Mouse (Mus musculus) thymus, adult 2 months (tissue): ENCODE measurements around the gene Gm11099. TPM values are rescaled to one million over a fixed set of nuclear protein-coding genes. Genes with fewer than 3 reads are reported as not detected.

Experiments used
- DNase-seq: peaks from one replicate; pipeline ENCODE4 v3.0.0; 2021
- H3K27ac ChIP-seq: fragments of 200-500 bp; 2 replicates; pipeline ENCODE4 v1.5.1; 2012; ENCODE audit warnings: low read length, control low read depth; ENCODE audit not compliant: control insufficient read depth, insufficient read depth
- H3K27me3 ChIP-seq: fragments of 200-500 bp; 2 replicates; pipeline ENCODE4 v1.6.1; 2012; ENCODE audit warnings: mild to moderate bottlenecking, low read length, moderate library complexity, mixed read lengths; ENCODE audit not compliant: control insufficient read depth, insufficient read depth
- H3K36me3 ChIP-seq: fragments of 200-500 bp; 2 replicates; pipeline ENCODE4 v1.6.1; 2012; ENCODE audit warnings: mild to moderate bottlenecking, low read length, moderate library complexity; ENCODE audit not compliant: control insufficient read depth, insufficient read depth
- H3K4me1 ChIP-seq: fragments of 200-500 bp; replicated peaks from 2 replicates; pipeline ENCODE4 v1.6.1; 2012; ENCODE audit warnings: low read length; ENCODE audit not compliant: control insufficient read depth, insufficient read depth
- H3K4me3 ChIP-seq: fragments of 200-500 bp; 2 replicates; pipeline ENCODE4 v1.5.1; 2012; ENCODE audit warnings: mild to moderate bottlenecking, low read length, control low read depth, moderate library complexity; ENCODE audit not compliant: control insufficient read depth, insufficient read depth
- CTCF ChIP-seq: fragments of 200-500 bp; IDR thresholded peaks from 2 replicates; pipeline ENCODE4 v1.5.1; 2012; ENCODE audit warnings: mild to moderate bottlenecking, control low read depth, low read length, moderate library complexity, borderline replicate concordance; ENCODE audit not compliant: control insufficient read depth, poor library complexity, insufficient read depth; ENCODE audit errors: extremely low read depth
- POLR2A ChIP-seq: fragments of 200-500 bp; IDR thresholded peaks from 2 replicates; pipeline ENCODE4 v1.6.1; 2012; ENCODE audit warnings: mild to moderate bottlenecking, low read length, control low read depth, moderate library complexity; ENCODE audit not compliant: control insufficient read depth, poor library complexity, insufficient read depth; ENCODE audit errors: extremely low read depth
- WGBS: fragments of 180-500 bp; shearing (Covaris S2); methylation state at CpG from one replicate; pipeline ENCODE4 v1.1.7; 2018; 5-methylcytosine and 5-hydroxymethylcytosine counted together
- polyA plus RNA-seq: library from polyadenylated mRNA; depleted of rRNA; stranded (reverse); fragments of >200 nt; gene quantifications from 2 replicates; pipeline ENCODE4 v1.2.3, GENCODE M21; 2012

Gm11099 gene
- polyA plus RNA-seq, 1 experiment: not detected

GRCm38 (mm10) chr2:58948796-58949195 lies 89.6 kb downstream of the Gm11099 start:
- Histone ChIP-seq H3K27me3 (no peaks in the 10 kb centered on the region), H3K36me3 (no peaks in the 10 kb centered on the region)

DNA sequence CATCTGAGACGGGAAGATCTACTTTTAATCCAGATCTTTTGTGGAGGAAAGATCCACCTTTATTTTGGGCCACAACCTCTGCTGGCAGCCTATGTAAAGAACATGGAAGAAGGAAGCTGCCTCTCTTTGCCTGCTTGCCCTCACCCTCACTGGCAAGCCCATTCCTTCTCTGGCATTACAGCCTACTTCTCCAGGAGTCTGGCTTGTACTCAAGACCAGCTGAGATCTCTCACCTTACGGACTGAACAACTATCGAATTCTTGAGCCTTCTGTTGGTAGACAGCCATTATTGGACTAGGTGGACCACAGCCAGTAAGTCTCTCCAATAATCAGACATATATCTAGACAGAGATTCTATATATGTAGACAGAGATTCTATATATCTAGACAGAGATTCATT lies 92.9 kb downstream of the Gm11099 start:
- WGBS: 93% methylated on average over 3 of the region's 3 CpGs
- H3K4me3 ChIP-seq: no peak overlapping the region
- H3K27ac ChIP-seq: no peak overlapping the region
- DNase-seq: no peak
- no peaks in the 10 kb centered on the region for H3K36me3 ChIP-seq
- TF ChIP-seq CTCF: no peak
- TF ChIP-seq POLR2A: no peak
- H3K4me1 ChIP-seq: no peaks in the 10 kb centered on the region
- no peaks in the 10 kb centered on the region for H3K27me3 ChIP-seq

More at GRCm38 (mm10) chr2:58948796-58949195, 89.6 kb downstream of the Gm11099 start:
- 93% methylated on average over 7 of the region's 7 CpGs for WGBS
- no peaks in the 10 kb centered on the region for H3K4me1 ChIP-seq
- TF ChIP-seq CTCF: no peak
- TF ChIP-seq POLR2A: no peak
- no peak overlapping the region for H3K27ac ChIP-seq
- H3K4me3 ChIP-seq: no peak overlapping the region
- no peak for DNase-seq

- 94% methylated on average over 2 of the region's 2 CpGs for WGBS
- H3K4me1 ChIP-seq: no peaks in the 10 kb centered on the region
Measured at GRCm38 (mm10) chr2:58956351-58956750, 97.1 kb downstream of the Gm11099 start.

DNA sequence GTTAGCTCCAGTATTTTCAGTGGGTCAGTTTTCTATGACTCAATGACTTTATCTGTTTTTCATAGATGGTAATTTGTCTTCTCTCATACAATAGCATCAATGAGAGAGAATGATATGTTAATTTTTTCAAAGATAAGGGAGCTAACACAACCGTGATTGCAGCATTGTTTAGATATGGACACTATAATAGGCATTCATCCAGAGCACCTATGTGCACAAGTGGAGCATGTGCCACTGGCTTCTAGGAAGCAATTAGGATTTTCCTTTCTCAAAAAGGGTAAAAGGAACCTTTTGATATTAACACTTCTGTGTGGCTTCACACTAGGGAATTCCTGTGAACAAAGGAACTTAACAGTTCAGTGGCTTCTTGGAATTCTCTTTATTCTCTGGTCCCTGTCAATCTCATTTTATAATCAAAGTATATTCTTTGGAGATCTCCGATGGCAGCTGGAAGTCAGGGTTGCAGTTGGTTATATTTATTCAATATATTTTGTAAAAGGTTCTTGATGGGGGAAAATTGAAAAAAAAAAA lies 97.6 kb downstream of the Gm11099 start:
- no peak overlapping the region for H3K4me3 ChIP-seq
- 88% methylated on average over 2 of the region's 2 CpGs for WGBS
- H3K4me1 ChIP-seq: no peaks in the 10 kb centered on the region
- H3K27me3 ChIP-seq: no peaks in the 10 kb centered on the region
- H3K36me3 ChIP-seq: no peaks in the 10 kb centered on the region
- DNase-seq: no peak
- no peak for TF ChIP-seq CTCF
- TF ChIP-seq POLR2A: no peak
- H3K27ac ChIP-seq: no peak overlapping the region

More at GRCm38 (mm10) chr2:58956351-58956750, 97.1 kb downstream of the Gm11099 start:
- TF ChIP-seq CTCF (no peak), POLR2A (no peak)
- Histone ChIP-seq H3K36me3 (no peaks in the 10 kb centered on the region), H3K4me3 (no peak overlapping the region), H3K27ac (no peak overlapping the region), H3K27me3 (no peaks in the 10 kb centered on the region)
- DNase-seq: no peak
